Mouse (Mus musculus): Measurements from ENCODE around the gene Vmn1r47. TPM values are rescaled to one million over a fixed set of nuclear protein-coding genes. Genes with fewer than 3 reads are reported as not detected.
"Not testable (repeated sequence)": the region's sequence is repeated elsewhere in the genome, so short reads cannot be mapped to it uniquely, and the experiment has no call there.

Vmn1r47 gene
- polyA plus RNA-seq (2012; rRNA removed) (not detected in 2 replicates), polyA plus RNA-seq (2014; fragmentation: Nextera tagmentation; extraction: Ambion mirVana) (not detected in 2 replicates)

GRCm38 (mm10) chr6:90015847-90016246 lies at the start of gene Vmn1r47:
Vmn1r47 (plus strand) TSS chr6:90016147.
- H3K9ac ChIP-seq (ENCODE audit: low read depth, low read length, severe bottlenecking); H3K36me3 ChIP-seq (ENCODE audit: control insufficient read depth, insufficient read depth, low read length); DNase-seq (ENCODE audit: low spot score); H3K27me3 ChIP-seq (ENCODE audit: control insufficient read depth, insufficient read depth, low read length); H3K4me2 ChIP-seq (replicated peaks; ENCODE audit: low read depth, low read length, severe bottlenecking); ATAC-seq (ENCODE audit: low FRiP score, low read depth); H3K4me3 ChIP-seq (replicated peaks; ENCODE audit: low read length); H3K27ac ChIP-seq (replicated peaks; ENCODE audit: low read depth, low read length); H3K9me3 ChIP-seq (ENCODE audit: control insufficient read depth, low read length); H3K4me1 ChIP-seq (ENCODE audit: control insufficient read depth, insufficient read depth, low read length): not testable (repeated sequence)
- 100% methylated on average over 1 of the region's 1 CpGs for WGBS

- Histone ChIP-seq H3K9me3 (ENCODE audit: control insufficient read depth, low read length) (no peaks in the 10 kb centered on the region), H3K4me1 (ENCODE audit: control insufficient read depth, insufficient read depth, low read length) (no peaks in the 10 kb centered on the region), H3K4me3 (replicated peaks; ENCODE audit: low read length) (no peak overlapping the region), H3K4me2 (replicated peaks; ENCODE audit: low read depth, low read length, severe bottlenecking) (no peak overlapping the region), H3K27me3 (ENCODE audit: control insufficient read depth, insufficient read depth, low read length) (no peaks in the 10 kb centered on the region), H3K36me3 (ENCODE audit: control insufficient read depth, insufficient read depth, low read length) (no peaks in the 10 kb centered on the region), H3K27ac (replicated peaks; ENCODE audit: low read depth, low read length) (no peak overlapping the region), H3K9ac (ENCODE audit: low read depth, low read length, severe bottlenecking) (no peak overlapping the region)
- TF ChIP-seq POLR2A (IDR thresholded peaks at IDR 0.05; ENCODE audit: borderline replicate concordance, extremely low read depth, insufficient read depth, insufficient read length), result no peak
- DNase-seq (ENCODE audit: low spot score) (no peak), ATAC-seq (ENCODE audit: low FRiP score, low read depth) (no peak)
These were observed 49.6 kb upstream of the Vmn1r47 start for GRCm38 (mm10) chr6:89966341-89966740.

- no peaks in the 10 kb centered on the region for H3K9me3 ChIP-seq (ENCODE audit: control insufficient read depth, low read length)
- DNase-seq (ENCODE audit: low spot score) (no peak), ATAC-seq (ENCODE audit: low FRiP score, low read depth) (no peak)
- H3K4me1 ChIP-seq (ENCODE audit: control insufficient read depth, insufficient read depth, low read length), result no peaks in the 10 kb centered on the region
- no peaks in the 10 kb centered on the region for H3K27me3 ChIP-seq (ENCODE audit: control insufficient read depth, insufficient read depth, low read length)
- H3K4me3 ChIP-seq (replicated peaks; ENCODE audit: low read length), result no peak within 1 kb of the TSS
- H3K4me2 ChIP-seq (replicated peaks; ENCODE audit: low read depth, low read length, severe bottlenecking), result no peak within 1 kb of the TSS
- no peak within 1 kb of the TSS for H3K9ac ChIP-seq (ENCODE audit: low read depth, low read length, severe bottlenecking)
- TF ChIP-seq POLR2A (IDR thresholded peaks at IDR 0.05; ENCODE audit: borderline replicate concordance, extremely low read depth, insufficient read depth, insufficient read length), result no peak
- H3K36me3 ChIP-seq (ENCODE audit: control insufficient read depth, insufficient read depth, low read length), result no peaks in the 10 kb centered on the region
- no peak within 1 kb of the TSS for H3K27ac ChIP-seq (replicated peaks; ENCODE audit: low read depth, low read length)
- WGBS, result 53% methylated on average over 2 of the region's 2 CpGs
These were observed 46.9 kb upstream of the Vmn1r47 start, which contains the start of gene Vmn1r46 for GRCm38 (mm10) chr6:89969013-89969412. Vmn1r46 (plus strand) TSS chr6:89969313.

GRCm38 (mm10) chr6:89985989-89986388 lies 30.0 kb upstream of the Vmn1r47 start:
- Histone ChIP-seq H3K36me3 (ENCODE audit: control insufficient read depth, insufficient read depth, low read length) (no peaks in the 10 kb centered on the region), H3K4me3 (replicated peaks; ENCODE audit: low read length) (no peak overlapping the region), H3K27ac (replicated peaks; ENCODE audit: low read depth, low read length) (no peak overlapping the region), H3K9ac (ENCODE audit: low read depth, low read length, severe bottlenecking) (no peak overlapping the region), H3K9me3 (ENCODE audit: control insufficient read depth, low read length) (no peaks in the 10 kb centered on the region), H3K4me1 (ENCODE audit: control insufficient read depth, insufficient read depth, low read length) (no peaks in the 10 kb centered on the region), H3K4me2 (replicated peaks; ENCODE audit: low read depth, low read length, severe bottlenecking) (no peak overlapping the region), H3K27me3 (ENCODE audit: control insufficient read depth, insufficient read depth, low read length) (no peaks in the 10 kb centered on the region)
- no peak for TF ChIP-seq POLR2A (IDR thresholded peaks at IDR 0.05; ENCODE audit: borderline replicate concordance, extremely low read depth, insufficient read depth, insufficient read length)
- ATAC-seq (ENCODE audit: low FRiP score, low read depth), result no peak
- 10% methylated on average over 1 of the region's 1 CpGs for WGBS
- DNase-seq (ENCODE audit: low spot score), result no peak

- H3K9me3 ChIP-seq (ENCODE audit: control insufficient read depth, low read length); H3K27me3 ChIP-seq (ENCODE audit: control insufficient read depth, insufficient read depth, low read length); H3K9ac ChIP-seq (ENCODE audit: low read depth, low read length, severe bottlenecking); H3K4me2 ChIP-seq (replicated peaks; ENCODE audit: low read depth, low read length, severe bottlenecking); ATAC-seq (ENCODE audit: low FRiP score, low read depth); H3K4me3 ChIP-seq (replicated peaks; ENCODE audit: low read length); H3K36me3 ChIP-seq (ENCODE audit: control insufficient read depth, insufficient read depth, low read length); H3K4me1 ChIP-seq (ENCODE audit: control insufficient read depth, insufficient read depth, low read length); H3K27ac ChIP-seq (replicated peaks; ENCODE audit: low read depth, low read length); DNase-seq (ENCODE audit: low spot score): not testable (repeated sequence)
- WGBS, result no CpG with 5 or more reads among the region's 2 CpGs
These were observed 20.8 kb downstream of the Vmn1r47 start, which contains the start of gene Vmn1r48 for GRCm38 (mm10) chr6:90036741-90037140. Vmn1r48 (minus strand) TSS chr6:90036841.

Other genes starting within 250 kb of the Vmn1r47 start
- gene Vmn1r42, start 139.7 kb upstream of the Vmn1r47 start, polyA plus RNA-seq (2012; rRNA removed), result not detected in 2 replicates
- not detected in 2 replicates for gene Vmn1r42, start 139.7 kb upstream of the Vmn1r47 start, polyA plus RNA-seq (2014; fragmentation: Nextera tagmentation; extraction: Ambion mirVana)
- gene Vmn1r43, start 139.7 kb upstream of the Vmn1r47 start, polyA plus RNA-seq (2012; rRNA removed), result not detected in 2 replicates
- not detected in 2 replicates for gene Vmn1r43, start 139.7 kb upstream of the Vmn1r47 start, polyA plus RNA-seq (2014; fragmentation: Nextera tagmentation; extraction: Ambion mirVana)
- gene Vmn1r44, start 132.5 kb upstream of the Vmn1r47 start, polyA plus RNA-seq (2012; rRNA removed), result not detected in 2 replicates
- gene Vmn1r44, start 132.5 kb upstream of the Vmn1r47 start, polyA plus RNA-seq (2014; fragmentation: Nextera tagmentation; extraction: Ambion mirVana), result not detected in 2 replicates
- gene Vmn1r45, start 75.5 kb upstream of the Vmn1r47 start, polyA plus RNA-seq (2012; rRNA removed), result not detected in 2 replicates
- not detected in 2 replicates for gene Vmn1r45, start 75.5 kb upstream of the Vmn1r47 start, polyA plus RNA-seq (2014; fragmentation: Nextera tagmentation; extraction: Ambion mirVana)
- not detected in 2 replicates for gene Vmn1r46, start 46.8 kb upstream of the Vmn1r47 start, polyA plus RNA-seq (2012; rRNA removed)
- gene Vmn1r46, start 46.8 kb upstream of the Vmn1r47 start, polyA plus RNA-seq (2014; fragmentation: Nextera tagmentation; extraction: Ambion mirVana), result not detected in 2 replicates
- gene Vmn1r48, start 20.7 kb downstream of the Vmn1r47 start, polyA plus RNA-seq (2012; rRNA removed), result not detected in 2 replicates
- not detected in 2 replicates for gene Vmn1r48, start 20.7 kb downstream of the Vmn1r47 start, polyA plus RNA-seq (2014; fragmentation: Nextera tagmentation; extraction: Ambion mirVana)
- gene Vmn1r49, start 62.4 kb downstream of the Vmn1r47 start, polyA plus RNA-seq (2012; rRNA removed), result not detected in 2 replicates
- not detected in 2 replicates for gene Vmn1r49, start 62.4 kb downstream of the Vmn1r47 start, polyA plus RNA-seq (2014; fragmentation: Nextera tagmentation; extraction: Ambion mirVana)
- not detected in 2 replicates for gene Vmn1r50, start 85.3 kb downstream of the Vmn1r47 start, polyA plus RNA-seq (2012; rRNA removed)
- not detected in 2 replicates for gene Vmn1r50, start 85.3 kb downstream of the Vmn1r47 start, polyA plus RNA-seq (2014; fragmentation: Nextera tagmentation; extraction: Ambion mirVana)
- not detected in 2 replicates for gene Vmn1r51, start 106.4 kb downstream of the Vmn1r47 start, polyA plus RNA-seq (2012; rRNA removed)
- not detected in 2 replicates for gene Vmn1r51, start 106.4 kb downstream of the Vmn1r47 start, polyA plus RNA-seq (2014; fragmentation: Nextera tagmentation; extraction: Ambion mirVana)
- not detected in 2 replicates for gene Vmn1r52, start 158.7 kb downstream of the Vmn1r47 start, polyA plus RNA-seq (2012; rRNA removed)
- gene Vmn1r52, start 158.7 kb downstream of the Vmn1r47 start, polyA plus RNA-seq (2014; fragmentation: Nextera tagmentation; extraction: Ambion mirVana), result not detected in 2 replicates
- gene V1ra8, start 186.6 kb downstream of the Vmn1r47 start, polyA plus RNA-seq (2012; rRNA removed), result not detected in 2 replicates
- gene V1ra8, start 186.6 kb downstream of the Vmn1r47 start, polyA plus RNA-seq (2014; fragmentation: Nextera tagmentation; extraction: Ambion mirVana), result not detected in 2 replicates
- gene Vmn1r53, start 208.3 kb downstream of the Vmn1r47 start, polyA plus RNA-seq (2012; rRNA removed), result not detected in 2 replicates
- gene Vmn1r53, start 208.3 kb downstream of the Vmn1r47 start, polyA plus RNA-seq (2014; fragmentation: Nextera tagmentation; extraction: Ambion mirVana), result not detected in 2 replicates
- gene Vmn1r54, start 230.2 kb downstream of the Vmn1r47 start, polyA plus RNA-seq (2012; rRNA removed), result not detected in 2 replicates
- not detected in 2 replicates for gene Vmn1r54, start 230.2 kb downstream of the Vmn1r47 start, polyA plus RNA-seq (2014; fragmentation: Nextera tagmentation; extraction: Ambion mirVana)